Mouse (Mus musculus): Measurements from ENCODE around the gene Ajuba.
A peak's percentile ranks its signal among the peaks of the same experiment; 100 is the strongest.
"Not testable (repeated sequence)": the region's sequence is repeated elsewhere in the genome, so short reads cannot be mapped to it uniquely, and the experiment has no call there.

The Ajuba gene

GRCm38 (mm10) chr14:54577089-54577982, at the start of gene Ajuba:
TSS of gene Ajuba (minus strand) at chr14:54577558.
- peak; percentile 82 for DNase-seq (ENCODE audit: low spot score)

GRCm38 (mm10) chr14:54624976-54625375, 47.6 kb upstream of the Ajuba start:
- DNase-seq (ENCODE audit: low spot score), result no peak

- DNase-seq (ENCODE audit: low spot score), result no peak
Observed at GRCm38 (mm10) chr14:54623334-54623733, 46.0 kb upstream of the Ajuba start.

- no peak for DNase-seq (ENCODE audit: low spot score)
Observed at GRCm38 (mm10) chr14:54621133-54621532, 43.8 kb upstream of the Ajuba start, which contains the start of gene Psmb11. TSS of gene Psmb11 (plus strand) at chr14:54621433.

GRCm38 (mm10) chr14:54617897-54618365, 40.6 kb upstream of the Ajuba start, which contains the start of gene Psmb5:
TSS of gene Psmb5 (minus strand) at chr14:54618022.
- DNase-seq (ENCODE audit: low spot score), result peak; percentile 87

- DNase-seq (ENCODE audit: low spot score), result peak; percentile 47
Observed at GRCm38 (mm10) chr14:54617152-54617896, 40.0 kb upstream of the Ajuba start.

- peak; percentile 14 for DNase-seq (ENCODE audit: low spot score)
Observed at GRCm38 (mm10) chr14:54616226-54616825, 39.0 kb upstream of the Ajuba start.

GRCm38 (mm10) chr14:54614130-54614529, 36.8 kb upstream of the Ajuba start:
- not testable (repeated sequence) for DNase-seq (ENCODE audit: low spot score)

GRCm38 (mm10) chr14:54610648-54611047, 33.3 kb upstream of the Ajuba start:
- DNase-seq (ENCODE audit: low spot score), result no peak

- DNase-seq (ENCODE audit: low spot score), result no peak
Observed at GRCm38 (mm10) chr14:54609962-54610361, 32.6 kb upstream of the Ajuba start.

GRCm38 (mm10) chr14:54609245-54609644, 31.9 kb upstream of the Ajuba start:
- no peak for DNase-seq (ENCODE audit: low spot score)

GRCm38 (mm10) chr14:54607226-54607625, 29.9 kb upstream of the Ajuba start:
- no peak for DNase-seq (ENCODE audit: low spot score)

GRCm38 (mm10) chr14:54605752-54606321, 28.5 kb upstream of the Ajuba start, which contains the start of gene 4931414P19Rik:
TSS of gene 4931414P19Rik (minus strand) at chr14:54605993.
- peak; percentile 61 for DNase-seq (ENCODE audit: low spot score)

GRCm38 (mm10) chr14:54603686-54604085, 26.3 kb upstream of the Ajuba start:
- no peak for DNase-seq (ENCODE audit: low spot score)

GRCm38 (mm10) chr14:54603038-54603654, 25.8 kb upstream of the Ajuba start:
- peak; percentile 94 for DNase-seq (ENCODE audit: low spot score)

GRCm38 (mm10) chr14:54602613-54603012, 25.3 kb upstream of the Ajuba start:
- no peak for DNase-seq (ENCODE audit: low spot score)

GRCm38 (mm10) chr14:54601601-54602000, 24.2 kb upstream of the Ajuba start:
- no peak for DNase-seq (ENCODE audit: low spot score)

GRCm38 (mm10) chr14:54597084-54597483, 19.7 kb upstream of the Ajuba start:
- no peak for DNase-seq (ENCODE audit: low spot score)

- no peak for DNase-seq (ENCODE audit: low spot score)
Observed at GRCm38 (mm10) chr14:54594631-54595414, 17.5 kb upstream of the Ajuba start.

GRCm38 (mm10) chr14:54594055-54594454, 16.7 kb upstream of the Ajuba start:
- DNase-seq (ENCODE audit: low spot score), result no peak
